Mouse (Mus musculus): ENCODE data around the gene Cerkl. TPM values are rescaled to one million over a fixed set of nuclear protein-coding genes. Genes with fewer than 3 reads are reported as not detected.

Gene Cerkl
- polyA plus RNA-seq, 1 experiment from 2014 or later, result 2.0 TPM

DNA sequence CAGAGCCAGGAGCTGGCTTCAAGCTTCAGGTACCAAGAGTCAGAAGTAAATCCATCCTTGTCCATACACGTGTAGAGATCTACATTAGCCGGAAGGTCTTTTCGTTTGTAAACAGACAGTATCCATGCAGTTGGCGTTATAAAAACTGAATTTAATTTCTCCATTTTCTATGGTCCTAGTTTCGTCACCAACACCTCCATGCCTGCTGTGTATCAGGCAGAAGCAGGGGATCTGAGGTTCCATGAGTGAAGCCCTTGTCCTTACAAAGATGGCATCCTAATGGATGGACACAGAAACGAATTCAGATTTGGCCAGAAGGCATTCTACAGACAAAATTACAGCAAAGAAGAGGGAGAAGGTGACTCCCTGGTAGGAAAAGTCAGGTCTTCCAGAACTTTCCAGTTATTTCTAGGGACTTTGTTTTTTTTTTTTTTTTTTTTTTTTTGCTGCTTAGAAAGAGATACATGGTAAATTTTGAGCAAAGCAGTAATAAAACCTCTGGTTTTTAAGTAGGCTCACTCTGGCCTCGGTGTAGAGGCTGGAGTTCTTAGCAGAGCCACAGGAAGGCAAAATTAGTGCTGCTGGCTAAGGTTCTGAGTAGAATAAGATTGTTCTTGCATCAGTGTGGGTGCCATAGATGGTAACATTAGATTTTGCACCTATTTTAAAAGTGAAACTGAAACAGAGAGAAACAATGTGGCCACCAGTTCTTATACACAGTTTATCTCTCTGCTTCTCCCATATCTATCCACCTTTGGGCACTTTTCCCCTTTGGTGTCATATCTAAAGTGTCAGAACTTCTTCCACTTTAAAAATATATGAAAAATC is 85.0 kb downstream of the Cerkl start:
- 91% methylated on average over 7 of the region's 7 CpGs for WGBS

DNA sequence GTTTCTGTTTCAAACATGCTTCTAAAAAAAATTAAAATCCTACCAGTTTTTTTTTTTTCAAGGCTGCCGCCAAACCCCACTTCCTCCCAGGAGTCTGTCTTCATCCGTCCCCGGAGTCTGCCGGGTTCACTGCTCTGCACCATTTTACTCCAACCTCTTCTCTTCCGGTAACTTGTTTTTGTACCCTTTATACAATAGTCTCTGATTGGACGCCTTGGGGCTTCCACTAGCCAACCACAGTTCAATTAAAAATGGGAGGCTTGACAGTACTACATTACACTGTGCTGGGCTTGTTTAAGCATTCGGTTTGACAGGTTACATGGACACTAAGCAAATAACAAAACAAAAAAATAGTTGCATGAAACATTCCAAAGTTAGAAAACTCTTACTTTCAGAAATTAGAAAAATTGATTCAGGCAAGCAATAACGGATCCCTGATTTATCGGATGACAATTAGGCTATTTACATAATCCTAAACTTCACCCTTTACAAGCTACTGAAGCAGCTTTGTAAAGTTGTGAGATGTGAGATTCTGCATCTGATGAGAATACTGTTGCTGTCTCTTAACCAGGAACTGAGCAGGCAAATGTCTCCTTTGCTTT is 85.8 kb downstream of the Cerkl start:
- no peak overlapping the region for H3K4me3 ChIP-seq (ENCODE audit: low read depth, low read length)
- DNase-seq (ENCODE audit: low spot score) (no peak), ATAC-seq (no peak)
- WGBS, result 81% methylated on average over 9 of the region's 9 CpGs
- no peak overlapping the region for H3K4me2 ChIP-seq (ENCODE audit: low read length)
- no peaks in the 10 kb centered on the region for H3K27me3 ChIP-seq (replicated peaks; ENCODE audit: control insufficient read depth, insufficient read depth, low read length)
- H3K27ac ChIP-seq (ENCODE audit: low read depth, low read length), result no peak overlapping the region
- H3K36me3 ChIP-seq (ENCODE audit: control insufficient read depth, insufficient read depth, low read length), result no peaks in the 10 kb centered on the region
- H3K4me1 ChIP-seq (ENCODE audit: control insufficient read depth, insufficient read depth, low read length), result no peaks in the 10 kb centered on the region
- H3K9me3 ChIP-seq (replicated peaks; ENCODE audit: control insufficient read depth, low read length), result no peaks in the 10 kb centered on the region
- no peak overlapping the region for H3K9ac ChIP-seq (ENCODE audit: low read length)

More for the DNA sequence above, 85.0 kb downstream of the Cerkl start:
- ATAC-seq (no peak), DNase-seq (ENCODE audit: low spot score) (no peak)
- H3K27me3 ChIP-seq (replicated peaks; ENCODE audit: control insufficient read depth, insufficient read depth, low read length), result no peaks in the 10 kb centered on the region
- H3K4me3 ChIP-seq (ENCODE audit: low read depth, low read length), result no peak overlapping the region
- H3K27ac ChIP-seq (ENCODE audit: low read depth, low read length), result no peak overlapping the region
- no peaks in the 10 kb centered on the region for H3K36me3 ChIP-seq (ENCODE audit: control insufficient read depth, insufficient read depth, low read length)
- H3K9ac ChIP-seq (ENCODE audit: low read length), result no peak overlapping the region
- no peaks in the 10 kb centered on the region for H3K9me3 ChIP-seq (replicated peaks; ENCODE audit: control insufficient read depth, low read length)
- H3K4me2 ChIP-seq (ENCODE audit: low read length), result no peak overlapping the region
- H3K4me1 ChIP-seq (ENCODE audit: control insufficient read depth, insufficient read depth, low read length), result no peaks in the 10 kb centered on the region

- H3K36me3 ChIP-seq (ENCODE audit: control insufficient read depth, insufficient read depth, low read length), result no peaks in the 10 kb centered on the region
- no peak overlapping the region for H3K4me2 ChIP-seq (ENCODE audit: low read length)
- DNase-seq (ENCODE audit: low spot score), result no peak
- WGBS, result 89% methylated on average over 4 of the region's 4 CpGs
- no peak for ATAC-seq
- no peaks in the 10 kb centered on the region for H3K9me3 ChIP-seq (replicated peaks; ENCODE audit: control insufficient read depth, low read length)
- H3K4me3 ChIP-seq (ENCODE audit: low read depth, low read length), result no peak overlapping the region
- H3K4me1 ChIP-seq (ENCODE audit: control insufficient read depth, insufficient read depth, low read length), result no peaks in the 10 kb centered on the region
- no peak overlapping the region for H3K27ac ChIP-seq (ENCODE audit: low read depth, low read length)
- no peaks in the 10 kb centered on the region for H3K27me3 ChIP-seq (replicated peaks; ENCODE audit: control insufficient read depth, insufficient read depth, low read length)
- no peak overlapping the region for H3K9ac ChIP-seq (ENCODE audit: low read length)
These were observed 86.7 kb downstream of the Cerkl start for GRCm38 (mm10) chr2:79369905-79370304.

GRCm38 (mm10) chr2:79369061-79369524 is 87.5 kb downstream of the Cerkl start:
- H3K4me2 ChIP-seq (ENCODE audit: low read length), result no peak overlapping the region
- no peak overlapping the region for H3K9ac ChIP-seq (ENCODE audit: low read length)
- H3K27ac ChIP-seq (ENCODE audit: low read depth, low read length), result no peak overlapping the region
- no peak for DNase-seq (ENCODE audit: low spot score)
- H3K4me3 ChIP-seq (ENCODE audit: low read depth, low read length), result no peak overlapping the region
- ATAC-seq, result no peak
- no peaks in the 10 kb centered on the region for H3K27me3 ChIP-seq (replicated peaks; ENCODE audit: control insufficient read depth, insufficient read depth, low read length)
- H3K36me3 ChIP-seq (ENCODE audit: control insufficient read depth, insufficient read depth, low read length), result no peaks in the 10 kb centered on the region
- no peaks in the 10 kb centered on the region for H3K4me1 ChIP-seq (ENCODE audit: control insufficient read depth, insufficient read depth, low read length)
- 77% methylated on average over 7 of the region's 7 CpGs for WGBS
- H3K9me3 ChIP-seq (replicated peaks; ENCODE audit: control insufficient read depth, low read length), result no peaks in the 10 kb centered on the region

GRCm38 (mm10) chr2:79368661-79369060 is 87.9 kb downstream of the Cerkl start:
- WGBS, result 91% methylated on average over 12 of the region's 12 CpGs
- Histone ChIP-seq H3K4me3 (ENCODE audit: low read depth, low read length) (no peak overlapping the region), H3K36me3 (ENCODE audit: control insufficient read depth, insufficient read depth, low read length) (no peaks in the 10 kb centered on the region), H3K9ac (ENCODE audit: low read length) (no peak overlapping the region), H3K4me1 (ENCODE audit: control insufficient read depth, insufficient read depth, low read length) (no peaks in the 10 kb centered on the region), H3K9me3 (replicated peaks; ENCODE audit: control insufficient read depth, low read length) (no peaks in the 10 kb centered on the region), H3K27ac (ENCODE audit: low read depth, low read length) (no peak overlapping the region), H3K27me3 (replicated peaks; ENCODE audit: control insufficient read depth, insufficient read depth, low read length) (no peaks in the 10 kb centered on the region), H3K4me2 (ENCODE audit: low read length) (no peak overlapping the region)
- DNase-seq (ENCODE audit: low spot score) (no peak), ATAC-seq (no peak)

DNA sequence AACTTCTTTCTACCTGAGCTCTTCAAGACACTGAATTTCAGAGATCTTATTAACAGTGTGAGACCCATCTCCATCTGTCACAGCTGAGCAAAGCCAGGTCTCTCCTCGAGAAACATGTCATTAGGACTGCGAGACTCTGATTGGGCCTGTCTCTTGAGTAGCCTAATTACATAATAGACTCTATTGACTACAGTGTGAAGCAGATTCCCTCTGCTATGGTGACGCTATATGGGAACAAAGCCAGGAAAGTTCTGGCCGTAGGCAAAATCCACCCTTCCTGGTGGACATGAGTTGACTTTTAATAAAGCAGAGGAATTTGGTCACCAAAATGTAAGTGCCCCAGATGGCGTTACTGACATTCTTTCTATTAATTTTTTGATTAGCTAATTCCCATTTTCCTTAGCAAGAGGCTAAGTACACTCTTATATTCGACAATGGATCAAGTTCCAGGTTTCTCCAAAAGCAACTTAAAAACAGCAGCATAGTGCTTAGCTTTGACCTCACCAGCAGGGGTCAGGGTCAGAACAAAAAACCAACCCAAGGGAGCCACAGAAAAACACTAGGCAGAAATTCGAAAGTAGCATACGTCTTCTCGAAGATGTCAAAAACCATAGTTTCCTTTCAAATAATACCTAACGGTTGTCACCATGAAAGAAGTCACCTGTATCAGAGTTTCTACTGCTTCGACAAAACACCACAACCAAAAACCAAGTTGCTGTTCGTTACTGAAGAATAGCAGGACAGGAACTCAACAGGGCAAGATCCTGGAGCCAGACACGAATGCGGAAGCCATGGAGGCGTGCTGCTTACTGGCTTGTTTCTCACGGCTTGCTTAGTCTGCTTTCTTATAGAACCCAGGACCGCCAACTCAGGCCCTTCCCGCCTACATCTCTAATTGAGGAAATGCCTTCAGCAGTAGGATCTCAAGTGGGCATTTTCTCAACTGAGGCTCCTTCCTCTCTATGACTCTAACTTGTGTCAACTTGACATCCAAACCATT is 88.8 kb downstream of the Cerkl start:
- H3K27ac ChIP-seq (ENCODE audit: low read depth, low read length), result no peak overlapping the region
- no peaks in the 10 kb centered on the region for H3K27me3 ChIP-seq (replicated peaks; ENCODE audit: control insufficient read depth, insufficient read depth, low read length)
- no peak overlapping the region for H3K4me2 ChIP-seq (ENCODE audit: low read length)
- H3K4me1 ChIP-seq (ENCODE audit: control insufficient read depth, insufficient read depth, low read length), result no peaks in the 10 kb centered on the region
- no peak overlapping the region for H3K4me3 ChIP-seq (ENCODE audit: low read depth, low read length)
- WGBS, result 62% methylated on average over 18 of the region's 18 CpGs
- no peaks in the 10 kb centered on the region for H3K36me3 ChIP-seq (ENCODE audit: control insufficient read depth, insufficient read depth, low read length)
- no peak overlapping the region for H3K9ac ChIP-seq (ENCODE audit: low read length)
- ATAC-seq (peak; percentile 65), DNase-seq (ENCODE audit: low spot score) (peak; percentile 65)
- no peaks in the 10 kb centered on the region for H3K9me3 ChIP-seq (replicated peaks; ENCODE audit: control insufficient read depth, low read length)

DNA sequence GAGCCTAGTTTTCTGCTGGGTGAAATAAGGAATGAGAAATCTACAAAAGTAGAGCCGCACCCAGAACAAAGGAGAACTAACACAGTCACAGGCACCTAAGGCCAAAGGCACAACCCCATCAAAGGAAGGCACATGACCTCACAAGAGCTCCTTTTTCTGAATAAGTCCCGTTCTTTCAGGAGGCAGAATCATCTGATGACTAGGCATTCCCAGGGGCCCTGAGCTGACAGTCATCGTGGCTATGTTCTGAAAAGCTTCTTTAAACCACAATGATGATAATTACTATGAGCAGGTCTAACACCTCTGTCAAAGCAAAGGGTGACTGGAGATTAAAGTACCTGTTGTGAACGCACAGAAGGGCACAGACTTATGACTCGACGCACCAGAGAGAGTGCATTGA is 92.7 kb downstream of the Cerkl start:
- Histone ChIP-seq H3K4me2 (ENCODE audit: low read length) (no peak overlapping the region), H3K9me3 (replicated peaks; ENCODE audit: control insufficient read depth, low read length) (no peaks in the 10 kb centered on the region), H3K4me1 (ENCODE audit: control insufficient read depth, insufficient read depth, low read length) (no peaks in the 10 kb centered on the region), H3K36me3 (ENCODE audit: control insufficient read depth, insufficient read depth, low read length) (no peaks in the 10 kb centered on the region), H3K27me3 (replicated peaks; ENCODE audit: control insufficient read depth, insufficient read depth, low read length) (no peaks in the 10 kb centered on the region), H3K27ac (ENCODE audit: low read depth, low read length) (no peak overlapping the region), H3K9ac (ENCODE audit: low read length) (no peak overlapping the region), H3K4me3 (ENCODE audit: low read depth, low read length) (no peak overlapping the region)
- ATAC-seq (no peak), DNase-seq (ENCODE audit: low spot score) (no peak)
- 65% methylated on average over 6 of the region's 6 CpGs for WGBS

GRCm38 (mm10) chr2:79362029-79362428 is 94.6 kb downstream of the Cerkl start:
- Histone ChIP-seq H3K36me3 (ENCODE audit: control insufficient read depth, insufficient read depth, low read length) (no peaks in the 10 kb centered on the region), H3K4me1 (ENCODE audit: control insufficient read depth, insufficient read depth, low read length) (no peaks in the 10 kb centered on the region), H3K27me3 (replicated peaks; ENCODE audit: control insufficient read depth, insufficient read depth, low read length) (no peaks in the 10 kb centered on the region), H3K9me3 (replicated peaks; ENCODE audit: control insufficient read depth, low read length) (no peaks in the 10 kb centered on the region), H3K4me2 (ENCODE audit: low read length) (no peak overlapping the region), H3K4me3 (ENCODE audit: low read depth, low read length) (no peak overlapping the region), H3K27ac (ENCODE audit: low read depth, low read length) (no peak overlapping the region), H3K9ac (ENCODE audit: low read length) (no peak overlapping the region)
- peak; percentile 72 for DNase-seq (ENCODE audit: low spot score)
- ATAC-seq, result peak; percentile 85
- WGBS, result 55% methylated on average over 6 of the region's 6 CpGs
